Mouse (Mus musculus) liver, postnatal 0 days (tissue): ENCODE results near the gene Cpb2.

ENCODE experiments used
- CTCF ChIP-seq: sonication (generic); IDR thresholded peaks from 2 replicates; pipeline ENCODE4 v1.5.1; 2016; ENCODE audit warnings: antibody characterized with exemption, low read depth
- EP300 ChIP-seq: IDR thresholded peaks from 2 replicates; pipeline ENCODE4 v1.6.1; 2016; ENCODE audit warnings: antibody characterized with exemption, low read depth, mild to moderate bottlenecking

DNA sequence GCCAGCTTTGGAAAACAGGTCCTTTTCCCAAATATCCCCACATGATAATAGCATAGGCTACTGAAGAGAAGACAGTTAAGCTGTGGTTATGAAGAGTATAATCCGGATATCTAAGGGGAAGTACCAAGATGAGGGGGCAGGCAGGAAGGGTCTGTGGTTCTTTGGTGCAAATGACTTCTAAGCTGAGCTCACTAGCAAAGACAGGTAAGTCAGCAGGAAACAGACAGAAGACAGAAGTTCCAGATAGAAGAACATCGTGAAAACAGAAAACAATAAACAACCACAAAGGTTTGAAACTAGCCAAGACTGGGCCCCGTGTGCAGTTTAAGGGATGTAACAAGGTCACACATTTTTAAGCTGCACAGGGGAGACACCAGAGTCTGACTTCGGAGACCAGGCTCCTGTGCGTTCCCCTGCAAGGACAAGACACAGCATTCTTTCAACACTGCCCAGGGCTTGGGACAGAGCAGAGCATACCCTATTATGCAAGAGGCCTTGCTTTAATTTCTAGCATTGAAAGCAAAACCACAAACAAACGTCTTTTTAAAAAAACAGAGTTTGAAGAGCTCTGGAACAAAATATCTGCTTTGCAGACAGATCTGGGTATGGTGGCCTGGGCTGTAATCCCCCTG is 14.5 kb upstream of the Cpb2 start:
- TF ChIP-seq CTCF (no peak), EP300 (no peak)
